Mouse (Mus musculus) mesoderm, embryonic 11.5 days (tissue): ENCODE measurements at regions not wholly inside any gene's neighbourhood (a gene's known extent, or its start where the extent isn't known, plus 50 kb on each side); places are given as distances from the start of the nearest gene placed in this dataset.

Experiments used
- DNase-seq: peaks from one replicate; pipeline ENCODE4 v3.0.0-alpha.2; 2012; ENCODE audit warnings: low read depth, low spot score

- DNase-seq: no peak
Observed at GRCm38 (mm10) chr17:4297156-4297535, 601.1 kb upstream of the Nox3 start.

GRCm38 (mm10) chr17:4301142-4301853 is 605.2 kb upstream of the Nox3 start:
- no peak for DNase-seq

GRCm38 (mm10) chr17:4311785-4312379 is 615.8 kb upstream of the Nox3 start:
- no peak for DNase-seq

GRCm38 (mm10) chr17:4319141-4319540 is 623.1 kb upstream of the Nox3 start:
- DNase-seq: no peak

- no peak for DNase-seq
Observed at GRCm38 (mm10) chr17:4328810-4329209, 632.7 kb upstream of the Nox3 start.

DNA sequence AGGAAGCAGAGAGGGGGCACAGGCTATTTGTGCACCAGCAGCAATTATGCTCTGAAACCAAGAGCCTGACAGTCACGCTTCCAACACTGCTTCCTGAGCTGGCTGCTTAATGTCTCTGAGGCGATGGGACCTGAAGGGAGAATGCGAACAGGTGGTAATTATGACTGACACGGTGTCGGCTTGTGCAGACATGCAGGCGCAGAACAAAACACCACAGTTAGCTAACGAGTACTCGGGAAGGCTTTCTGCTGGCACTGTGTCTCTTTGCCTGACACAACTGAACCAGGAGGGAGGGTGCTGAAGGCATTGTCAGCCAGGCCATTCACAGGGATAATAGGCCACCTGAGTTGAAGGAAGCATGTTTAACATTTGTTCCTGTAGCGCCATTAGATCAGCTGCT is 635.6 kb upstream of the Nox3 start:
- no peak for DNase-seq

- DNase-seq: no peak
Observed at GRCm38 (mm10) chr17:4333091-4333490, 637.0 kb upstream of the Nox3 start.

DNA sequence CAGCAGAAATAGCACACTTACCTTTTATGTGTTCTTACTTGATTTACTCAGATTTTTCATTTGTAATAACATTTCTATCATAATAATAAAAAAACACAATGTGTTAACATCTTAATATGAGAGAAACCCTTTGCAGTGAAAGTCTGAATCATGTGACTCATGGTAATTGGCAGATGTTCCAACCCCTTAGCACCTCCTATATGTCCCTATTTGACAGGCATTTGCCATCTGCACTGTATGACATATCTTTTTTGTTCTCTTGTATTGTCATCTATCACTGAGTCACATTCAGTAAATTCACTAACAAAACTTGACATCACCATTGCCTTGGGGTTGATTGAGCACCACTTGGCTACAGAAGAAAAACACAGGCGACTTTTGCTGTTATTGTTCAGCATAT is 641.1 kb upstream of the Arid1b start:
- no peak for DNase-seq

DNA sequence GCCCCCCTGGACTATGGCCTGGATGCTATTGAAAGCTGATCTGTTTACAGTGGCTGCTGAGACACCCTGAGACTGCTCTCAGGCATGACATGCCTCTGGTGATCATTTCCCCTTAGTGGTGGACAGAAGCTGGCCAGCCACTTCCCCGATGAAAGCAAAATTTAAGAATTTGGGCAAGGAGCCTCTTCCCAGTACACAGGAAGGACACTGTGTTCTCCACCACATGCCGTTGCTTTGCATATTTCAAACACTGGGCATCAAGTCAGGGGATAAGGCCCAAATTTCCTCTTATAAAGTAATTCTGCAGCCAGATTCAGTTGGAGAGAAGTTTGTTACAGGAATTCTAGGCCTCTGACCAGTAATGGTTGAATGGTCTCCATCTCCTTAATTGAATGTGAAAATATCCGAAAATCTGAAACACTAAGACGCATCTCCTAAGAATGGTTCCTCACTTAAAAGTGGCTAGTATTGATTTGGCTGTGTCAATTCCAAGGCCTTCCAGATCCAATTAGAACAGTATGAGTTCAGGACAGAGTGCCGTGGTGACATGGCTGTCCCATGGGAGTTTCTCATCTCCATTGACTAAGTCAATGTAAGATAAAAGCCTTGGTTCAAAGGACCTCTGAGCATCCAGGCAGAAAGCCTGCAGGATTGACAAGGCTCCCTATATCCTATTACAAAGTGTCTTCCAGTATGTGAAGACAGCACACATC is 638.5 kb upstream of the Arid1b start:
- DNase-seq: no peak

DNA sequence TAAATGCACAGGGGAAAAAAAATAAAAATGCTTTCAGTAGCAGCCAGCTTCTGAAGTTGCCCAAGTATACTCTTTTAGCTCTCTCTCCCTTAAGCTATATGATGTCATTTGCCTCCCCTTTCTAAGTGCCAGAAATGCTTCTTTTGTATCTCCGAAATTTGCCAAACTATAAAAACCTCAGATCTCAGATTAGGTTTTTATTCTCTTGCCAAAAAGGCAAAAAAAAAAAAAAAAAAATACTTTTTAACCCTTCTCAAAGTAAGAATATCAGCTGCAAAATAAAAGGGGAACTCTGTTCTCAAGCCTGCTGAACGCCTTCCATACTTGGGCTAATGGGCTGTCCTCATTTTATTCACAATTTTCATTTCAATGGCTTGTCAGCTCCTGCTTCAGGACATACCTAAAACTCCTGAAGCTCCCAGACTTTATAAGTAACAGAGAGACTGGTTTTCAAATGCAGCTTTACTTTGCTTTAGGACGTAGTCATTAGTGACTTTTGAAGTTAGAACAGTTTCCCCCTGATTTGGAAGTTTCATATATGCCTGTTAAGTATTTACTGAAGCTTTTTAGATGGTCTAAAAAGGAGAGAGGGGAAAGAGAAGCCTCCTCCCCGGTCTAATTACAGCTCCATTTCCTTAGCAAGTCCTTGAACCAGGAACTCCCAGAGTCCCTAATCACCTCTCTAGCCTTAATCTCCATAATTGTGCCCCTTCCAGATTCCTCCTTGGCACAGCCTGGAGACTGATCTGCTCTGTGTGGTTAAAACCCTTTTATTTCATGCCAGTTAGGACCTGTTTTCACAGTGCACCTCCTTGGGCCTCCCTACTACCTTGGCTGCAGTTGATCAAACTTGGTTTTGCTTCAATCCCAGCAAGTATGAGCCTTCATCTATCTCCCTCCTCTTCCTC is 633.5 kb upstream of the Arid1b start:
- DNase-seq: no peak

DNA sequence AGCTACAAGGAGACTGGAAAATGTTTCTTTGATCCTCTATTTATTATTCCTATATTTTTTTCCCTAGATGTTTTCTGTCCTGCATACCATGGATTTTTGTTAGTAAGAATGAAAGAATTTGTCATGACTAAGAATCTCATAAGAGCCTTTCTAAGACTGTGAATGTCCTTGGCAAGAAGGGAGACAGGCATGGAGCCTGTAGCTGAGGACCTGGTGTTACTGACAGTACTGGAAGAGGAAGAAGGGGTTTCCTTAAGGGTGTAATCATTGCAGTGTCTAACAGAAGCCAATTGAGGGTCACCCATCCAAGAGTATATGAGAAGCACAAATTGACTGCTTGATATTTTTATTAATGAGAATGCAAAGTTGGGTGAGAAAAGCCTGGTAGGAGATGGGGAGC is 628.3 kb upstream of the Arid1b start:
- no peak for DNase-seq

DNA sequence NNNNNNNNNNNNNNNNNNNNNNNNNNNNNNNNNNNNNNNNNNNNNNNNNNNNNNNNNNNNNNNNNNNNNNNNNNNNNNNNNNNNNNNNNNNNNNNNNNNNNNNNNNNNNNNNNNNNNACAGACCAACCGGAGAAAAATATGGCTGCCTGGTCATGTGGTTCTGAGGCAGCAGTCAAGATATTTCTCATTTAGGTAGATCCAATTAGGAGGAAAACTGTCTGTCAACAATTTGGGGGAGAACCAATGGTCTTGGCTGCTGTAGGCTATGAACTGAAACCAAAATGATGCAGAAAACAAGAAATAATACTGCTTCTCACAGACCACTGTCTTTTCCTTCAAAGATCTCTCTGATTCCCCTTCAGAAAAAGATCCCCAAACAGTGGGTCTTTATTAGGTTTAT is 613.7 kb upstream of the Arid1b start:
- DNase-seq: no peak

GRCm38 (mm10) chr17:4380873-4381272 is 613.3 kb upstream of the Arid1b start:
- no peak for DNase-seq

DNA sequence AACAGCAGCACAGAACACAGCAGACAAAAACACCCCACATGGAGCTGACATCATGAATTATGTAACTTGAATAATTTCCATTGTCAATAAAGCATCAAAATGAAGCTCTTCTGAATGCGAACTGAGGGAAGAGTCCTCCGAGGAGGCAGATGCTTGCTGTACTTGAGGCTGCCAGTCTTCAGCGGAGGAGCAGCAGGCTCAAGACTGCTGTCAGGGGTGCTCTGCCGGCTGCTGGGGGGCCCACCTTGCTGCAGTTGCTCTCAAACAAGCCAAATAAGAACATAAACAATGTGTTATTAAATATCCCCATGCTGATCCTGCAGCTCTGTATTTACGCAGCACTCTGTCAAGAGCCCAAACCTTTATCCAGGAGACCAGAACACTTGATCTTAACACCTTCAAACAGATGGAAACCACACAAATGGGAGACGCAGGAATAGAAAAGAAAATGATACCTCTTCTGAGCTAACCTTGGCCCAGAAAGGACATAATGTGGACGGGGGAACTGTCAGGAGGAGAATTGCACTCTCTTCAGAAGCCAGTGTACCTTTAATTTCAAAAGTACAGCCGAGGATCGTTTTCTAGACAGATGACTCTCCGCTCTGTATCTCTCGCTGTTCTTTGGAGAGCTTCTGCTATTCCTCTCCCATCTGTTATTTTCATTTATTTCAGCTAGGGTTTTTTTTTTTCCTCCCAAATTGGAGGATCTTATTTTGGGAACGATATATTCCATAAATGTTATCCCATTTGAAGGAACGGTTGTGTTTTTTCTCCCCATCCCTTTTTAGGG is 612.0 kb upstream of the Arid1b start:
- no peak for DNase-seq

GRCm38 (mm10) chr17:4382716-4383115 is 611.4 kb upstream of the Arid1b start:
- DNase-seq: no peak

DNA sequence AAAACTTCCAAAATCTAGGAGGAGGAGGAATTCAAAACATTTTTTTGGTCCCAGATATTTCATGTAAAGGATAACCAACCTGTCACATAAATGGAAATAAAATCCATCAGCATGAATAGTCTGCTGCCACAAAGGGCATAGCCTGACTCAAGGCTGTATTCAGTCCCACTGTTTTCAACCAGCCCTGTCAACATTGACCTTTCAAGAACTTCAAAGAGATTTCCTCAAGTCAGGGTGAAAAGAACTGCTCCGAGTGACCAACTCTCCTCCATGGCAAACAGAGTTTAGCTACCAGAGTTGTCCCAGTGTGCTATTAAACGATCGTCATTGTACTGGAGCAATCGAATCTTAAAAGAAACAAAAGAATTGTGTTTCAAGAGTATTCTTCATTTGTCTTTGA is 606.5 kb upstream of the Arid1b start:
- no peak for DNase-seq

GRCm38 (mm10) chr17:4390012-4390411 is 604.1 kb upstream of the Arid1b start:
- no peak for DNase-seq

- DNase-seq: no peak
Observed at GRCm38 (mm10) chr17:4390577-4390976, 603.6 kb upstream of the Arid1b start.

DNA sequence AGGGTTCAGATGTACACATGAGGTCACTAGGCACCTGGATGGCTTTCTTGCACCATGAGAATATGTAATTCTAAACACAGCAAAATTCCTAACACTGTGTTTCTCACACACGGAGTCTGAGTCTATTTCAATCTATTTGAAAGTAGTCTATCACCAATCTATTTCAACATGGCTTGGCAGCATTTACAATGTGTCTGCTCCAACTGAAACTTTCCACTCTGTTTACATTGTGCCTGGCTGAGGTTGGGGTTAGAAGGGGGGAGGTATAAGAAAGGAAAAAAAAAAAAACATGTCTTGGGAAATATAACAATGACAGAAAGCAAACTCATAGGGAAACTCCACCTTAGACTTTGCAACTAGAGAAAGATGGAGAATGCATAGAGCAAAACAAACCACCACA is 602.9 kb upstream of the Arid1b start:
- DNase-seq: no peak

DNA sequence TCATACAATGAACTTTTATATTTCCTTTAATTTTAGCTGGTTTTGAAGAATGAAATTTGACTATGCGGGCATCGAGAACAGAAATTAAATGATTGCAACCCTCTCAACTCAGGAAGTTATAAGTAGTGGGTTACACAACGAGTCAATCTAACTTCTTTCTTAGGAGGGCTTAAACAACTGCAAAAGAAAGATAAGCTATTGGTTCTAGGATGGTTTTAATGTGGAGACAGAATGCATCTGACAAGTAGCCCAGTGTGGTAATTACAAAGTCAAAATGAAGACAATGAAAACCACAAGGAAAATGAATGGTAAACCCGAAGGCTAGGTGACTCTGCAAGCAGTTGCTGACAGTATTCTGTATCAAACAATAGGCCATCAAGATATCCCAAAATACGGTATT is 598.0 kb upstream of the Arid1b start:
- DNase-seq: no peak

DNA sequence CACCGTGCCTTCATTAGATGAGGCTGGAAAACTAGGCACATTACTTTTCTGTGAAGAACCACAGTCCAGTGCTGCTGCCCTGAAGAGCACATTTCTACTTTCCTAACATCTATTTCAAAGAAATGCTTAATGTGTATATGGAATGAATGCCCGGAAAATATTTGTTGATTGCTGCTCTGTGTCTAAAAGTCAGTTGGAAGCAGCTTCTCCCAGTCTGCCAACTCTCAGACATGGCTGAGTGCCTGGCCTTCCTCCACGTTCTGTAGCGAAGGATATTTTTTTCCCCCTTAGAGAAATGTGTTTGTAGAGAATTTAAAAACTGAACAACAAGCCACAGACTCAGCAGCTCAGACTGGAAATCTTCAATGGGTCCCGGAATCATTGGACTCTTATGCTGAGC is 576.4 kb upstream of the Arid1b start:
- DNase-seq: no peak
